ENCODE assay signal across 33 mouse cellular contexts in genomic region chr14:29581961-29582360, GRCm38 (mm10).
"Had no signal": no experiment of that assay in that cellular context is flagged by ENCODE, and none has a peak within 500 bp of the region (broad histone marks: within the 10 kb centered on the region; RNA-seq: fewer than 3 reads in every experiment).

No protein-coding gene starts in this region.

- H3K36me3 ChIP-seq: heart, embryonic 10.5 days; heart, embryonic 12.5 days; heart, embryonic 13.5 days; heart, embryonic 15.5 days; hindbrain, embryonic 10.5 days; hindbrain, embryonic 12.5 days; hindbrain, embryonic 15.5 days; intestine, embryonic 15.5 days; kidney, embryonic 15.5 days had no signal

- H3K4me2 ChIP-seq: heart, embryonic 11.5 days; heart, embryonic 12.5 days; heart, embryonic 13.5 days; heart, embryonic 15.5 days; hindbrain, embryonic 12.5 days; hindbrain, embryonic 14.5 days; hindbrain, embryonic 15.5 days; intestine, embryonic 15.5 days; kidney, embryonic 15.5 days had no signal

- ATAC-seq: hindbrain, embryonic 16.5 days; hindbrain, postnatal 0 days; inflammation-experienced regulatory T-cells, adult 6 months; intestine, embryonic 15.5 days; intestine, embryonic 16.5 days; intestine, postnatal 0 days had no signal

- H3K27me3 ChIP-seq: heart, embryonic 12.5 days; heart, embryonic 13.5 days; heart, embryonic 15.5 days; hindbrain, embryonic 12.5 days; hindbrain, embryonic 15.5 days; intestine, embryonic 15.5 days; kidney, embryonic 15.5 days had no signal

- H3K4me3 ChIP-seq: heart, embryonic 10.5 days; heart, embryonic 12.5 days; heart, embryonic 13.5 days; heart, embryonic 15.5 days; hindbrain, embryonic 10.5 days; hindbrain, embryonic 12.5 days; hindbrain, embryonic 15.5 days; intestine, embryonic 15.5 days; kidney, embryonic 15.5 days; left cerebral cortex, adult 2 months had no signal

- H3K4me1 ChIP-seq: heart, embryonic 10.5 days; heart, embryonic 12.5 days; heart, embryonic 13.5 days; heart, embryonic 15.5 days; hindbrain, embryonic 10.5 days; hindbrain, embryonic 12.5 days; hindbrain, embryonic 15.5 days; intestine, embryonic 15.5 days; kidney, embryonic 15.5 days had no signal

- H3K9me3 ChIP-seq: heart, embryonic 10.5 days; heart, embryonic 12.5 days; heart, embryonic 13.5 days; heart, embryonic 15.5 days; hindbrain, embryonic 10.5 days; hindbrain, embryonic 12.5 days; hindbrain, embryonic 15.5 days; intestine, embryonic 15.5 days; kidney, embryonic 15.5 days had no signal

- H3K9ac ChIP-seq: heart, embryonic 12.5 days; heart, embryonic 13.5 days; heart, embryonic 15.5 days; hindbrain, embryonic 12.5 days; hindbrain, embryonic 14.5 days; hindbrain, embryonic 15.5 days; intestine, embryonic 15.5 days; kidney, embryonic 15.5 days had no signal

- H3K27ac ChIP-seq: heart, embryonic 10.5 days; heart, embryonic 13.5 days; heart, embryonic 15.5 days; hindbrain, embryonic 10.5 days; hindbrain, embryonic 12.5 days; hindbrain, embryonic 14.5 days; hindbrain, embryonic 15.5 days; hindbrain, postnatal 0 days; intestine, embryonic 15.5 days; kidney, embryonic 15.5 days; kidney, postnatal 0 days; left cerebral cortex, adult 2 months had no signal

- DNase-seq: heart, postnatal 10 days; heart, postnatal 14 days; heart, postnatal 36 days; heart, postnatal 4 days; kidney, adult 11 months; kidney, adult 18-20 months; kidney, adult 2 months; kidney, adult 8-10 months; kidney, adult 9 months; kidney, postnatal 10 days; kidney, postnatal 14 days; kidney, postnatal 25 days; kidney, postnatal 36 days; kidney, postnatal 4 days; layer of hippocampus, postnatal 36 days had no signal
